Comparison of ENCODE assay signal across 8 mouse cellular contexts in the genomic region with DNA sequence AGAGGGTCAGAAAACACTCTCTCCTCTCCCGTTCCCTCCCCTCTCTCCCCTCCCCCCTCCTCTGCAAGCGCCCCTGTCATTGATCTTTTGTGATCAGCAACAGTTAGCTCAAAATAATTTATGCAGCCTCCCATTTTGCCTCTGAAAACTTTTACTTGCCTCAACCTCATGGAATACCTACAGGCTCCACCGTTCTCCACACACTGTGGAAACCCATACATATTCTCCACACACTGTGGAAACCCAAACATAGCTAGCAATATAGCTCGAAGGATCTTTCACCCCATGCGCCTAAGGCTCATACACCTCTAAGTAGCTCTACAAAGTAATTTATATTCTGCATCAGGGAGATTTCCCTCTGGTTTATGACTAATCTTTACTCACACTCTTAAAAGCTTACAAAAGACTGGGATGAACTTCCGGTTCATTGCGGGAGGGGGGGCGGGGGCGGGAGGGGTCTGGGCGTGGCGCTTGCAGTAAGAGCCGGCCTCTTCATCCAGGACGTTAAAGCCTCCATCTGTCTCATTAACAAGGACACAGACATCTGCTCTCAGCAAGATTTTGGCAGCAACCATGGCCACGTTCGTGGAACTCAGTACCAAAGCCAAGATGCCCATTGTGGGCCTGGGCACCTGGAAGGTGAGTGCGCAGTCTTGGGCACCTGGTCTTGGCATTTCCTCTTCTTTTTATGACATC. TPM values are rescaled to one million over a fixed set of nuclear protein-coding genes. Genes with fewer than 3 reads are reported as not detected.
A peak's percentile ranks its signal among the peaks of the same experiment; 100 is the strongest.
DNase-seq lines count a peak whose midpoint lies in the region; ATAC-seq and TF ChIP-seq lines count a peak whose summit lies in the region.

Akr1b8 (plus strand) TSS at position 462 of the 696 bp plus-strand sequence.

- no peak for TF ChIP-seq CTCF in heart, adult 2 months (IDR thresholded peaks at IDR 0.05)

- peak within 1 kb of the TSS; percentile 23; the same call in 1 of the 2 replicates for H3K4me3 ChIP-seq in heart, adult 2 months
- peak within 1 kb of the TSS; percentile 48 for H3K4me3 ChIP-seq in forebrain, embryonic 10.5 days
- H3K4me3 ChIP-seq in intestine, embryonic 15.5 days (replicated peaks): 0 out of 2 replicates have a peak within 1 kb of the TSS, but pooled peaks have one; percentile 6
- peak within 1 kb of the TSS; percentile 12; the same call in 1 of the 2 replicates for H3K4me3 ChIP-seq in midbrain, embryonic 16.5 days (ENCODE audit: low read depth, low read length)

- H3K4me1 ChIP-seq in heart, adult 2 months (ENCODE audit: control insufficient read depth, insufficient read depth, low read length): no peaks in the 10 kb centered on the region
- H3K4me1 ChIP-seq in forebrain, embryonic 10.5 days: peaks cover 16% of the 10 kb centered on the region
- peaks cover 10% of the 10 kb centered on the region for H3K4me1 ChIP-seq in intestine, embryonic 15.5 days (replicated peaks)
- peaks cover 4% of the 10 kb centered on the region; the same call in 1 of the 2 replicates for H3K4me1 ChIP-seq in midbrain, embryonic 16.5 days (ENCODE audit: control insufficient read depth, insufficient read depth, low read length)

- intact Hi-C loops in heart, adult 2 months (cut with DNase I): no loop called here
- intact Hi-C loops in heart, postnatal 25 days (cut with DNase I): no loop called here

- H3K79me2 ChIP-seq in heart, adult 2 months (replicated peaks; ENCODE audit: control insufficient read depth, insufficient read depth, low read length): no peaks in the 10 kb centered on the region

- no peak for TF ChIP-seq POLR2A in heart, adult 2 months (IDR thresholded peaks at IDR 0.05; ENCODE audit: insufficient read depth, low read depth, low read length)

- peak within 1 kb of the TSS; percentile 39 for H3K9ac ChIP-seq in heart, adult 2 months (ENCODE audit: low read depth, low read length)
- no peak within 1 kb of the TSS for H3K9ac ChIP-seq in intestine, embryonic 15.5 days
- H3K9ac ChIP-seq in midbrain, embryonic 16.5 days (ENCODE audit: low read depth, low read length): no peak within 1 kb of the TSS

- no peaks in the 10 kb centered on the region for H3K27me3 ChIP-seq in heart, adult 2 months (ENCODE audit: control insufficient read depth, insufficient read depth, low read length)
- no peaks in the 10 kb centered on the region for H3K27me3 ChIP-seq in forebrain, embryonic 10.5 days (ENCODE audit: poor library complexity, severe bottlenecking)
- H3K27me3 ChIP-seq in intestine, embryonic 15.5 days (replicated peaks): no peaks in the 10 kb centered on the region
- H3K27me3 ChIP-seq in midbrain, embryonic 16.5 days (ENCODE audit: control insufficient read depth, insufficient read depth, low read depth, low read length): no peaks in the 10 kb centered on the region

- WGBS in heart, adult 2 months: 16% methylated on average over 16 of the region's 16 CpGs
- 20% methylated on average over 16 of the region's 16 CpGs for WGBS in forebrain, embryonic 10.5 days
- WGBS in intestine, embryonic 15.5 days: 16% methylated on average over 16 of the region's 16 CpGs
- 12% methylated on average over 16 of the region's 16 CpGs for WGBS in midbrain, embryonic 16.5 days

- peak; percentile 52 for ATAC-seq in intestine, embryonic 15.5 days
- ATAC-seq in midbrain, embryonic 16.5 days: no peak
- no peak for ATAC-seq in granulocyte monocyte progenitor cell, adult 5-6 weeks (replicated peaks; ENCODE audit: poor library complexity, severe bottlenecking)

- no peaks in the 10 kb centered on the region for H3K36me3 ChIP-seq in heart, adult 2 months (ENCODE audit: control insufficient read depth, insufficient read depth, low read length)
- no peaks in the 10 kb centered on the region for H3K36me3 ChIP-seq in forebrain, embryonic 10.5 days (replicated peaks)
- H3K36me3 ChIP-seq in intestine, embryonic 15.5 days: no peaks in the 10 kb centered on the region
- no peaks in the 10 kb centered on the region for H3K36me3 ChIP-seq in midbrain, embryonic 16.5 days (ENCODE audit: control insufficient read depth, insufficient read depth, low read length)

- TF ChIP-seq EP300 in heart, adult 2 months (IDR thresholded peaks at IDR 0.05; ENCODE audit: insufficient read depth, low read depth, low read length): no peak

- peak within 1 kb of the TSS; percentile 49 for H3K4me2 ChIP-seq in intestine, embryonic 15.5 days (replicated peaks)
- H3K4me2 ChIP-seq in midbrain, embryonic 16.5 days (ENCODE audit: low read length): peak within 1 kb of the TSS; percentile 42

- H3K27ac ChIP-seq in heart, adult 2 months: peak within 1 kb of the TSS; percentile 23
- peak within 1 kb of the TSS; percentile 78 for H3K27ac ChIP-seq in forebrain, embryonic 10.5 days
- no peak within 1 kb of the TSS; the same call in 1 of the 2 replicates for H3K27ac ChIP-seq in intestine, embryonic 15.5 days
- H3K27ac ChIP-seq in midbrain, embryonic 16.5 days (ENCODE audit: low read length): no peak within 1 kb of the TSS

- H3K9me3 ChIP-seq in forebrain, embryonic 10.5 days: no peaks in the 10 kb centered on the region
- no peaks in the 10 kb centered on the region for H3K9me3 ChIP-seq in intestine, embryonic 15.5 days
- no peaks in the 10 kb centered on the region for H3K9me3 ChIP-seq in midbrain, embryonic 16.5 days (replicated peaks; ENCODE audit: control insufficient read depth, low read length, poor library complexity, severe bottlenecking)

- peak; percentile 22 to 25 for DNase-seq in heart, adult 2 months
- DNase-seq in heart, postnatal 25 days (ENCODE audit: low spot score): no peak
- DNase-seq in adrenal gland, postnatal 4 days (ENCODE audit: low spot score in 2 of 2): no peak
- peak; percentile 34 for DNase-seq in forebrain, embryonic 10.5 days (ENCODE audit: extremely low spot score, low spot score)
- no peak for DNase-seq in T-cell, adult 2 months (ENCODE audit: low spot score)

RNA-seq across cellular contexts. Expression of gene Akr1b8, which starts in this region (rescaled TPM):
- 1 to 10 TPM; 3.3 to 3.5 TPM for total RNA-seq in heart, adult 2 months (2021)
- 4.2 and 4.8 TPM in 2 replicates for polyA plus RNA-seq in heart, adult 2 months (2012; rRNA removed)
- total RNA-seq in heart, postnatal 25 days (2021): 1 to 10 TPM; 3.7 to 3.9 TPM
- 10 to 100 TPM; 73.3 to 75.5 TPM for total RNA-seq in adrenal gland, postnatal 4 days (2021)
- polyA plus RNA-seq in forebrain, embryonic 10.5 days (2016; fragmentation: Nextera tagmentation; extraction: Ambion mirVana): 12.8 and 14.2 TPM in 2 replicates
- polyA plus RNA-seq in intestine, embryonic 15.5 days (2015; fragmentation: Nextera tagmentation; extraction: Ambion mirVana): 4.8 and 5.5 TPM in 2 replicates
- 2.7 and 3.1 TPM in 2 replicates for polyA plus RNA-seq in midbrain, embryonic 16.5 days (2015; fragmentation: Nextera tagmentation; extraction: Ambion mirVana)
- total RNA-seq in granulocyte monocyte progenitor cell, adult 5-6 weeks (2014; fragmentation: Nextera tagmentation): not detected in 2 replicates
- not detected in 2 replicates for total RNA-seq in granulocyte monocyte progenitor cell, adult 5-6 weeks (2017)

Comparison
In these comparisons a context has a peak if more than half of its experiments do, and no peak if none do; other contexts are left out.
1. RNA of gene Akr1b8 (total RNA-seq): 73.3 to 75.5 TPM in adrenal gland, postnatal 4 days; 3.7 to 3.9 TPM in heart, postnatal 25 days, 3.3 to 3.5 TPM in heart, adult 2 months and not detected in granulocyte monocyte progenitor cell, adult 5-6 weeks; every median in the first group is over 10 times any median in the second.
2. DNase-seq: peak in heart, adult 2 months (2 of 2) and forebrain, embryonic 10.5 days (single experiment); none in heart, postnatal 25 days (single experiment), adrenal gland, postnatal 4 days (0 of 2) and T-cell, adult 2 months (single experiment).
3. H3K27ac ChIP-seq: peak in heart, adult 2 months (single experiment) and forebrain, embryonic 10.5 days (single experiment); none in intestine, embryonic 15.5 days (single experiment) and midbrain, embryonic 16.5 days (single experiment).
4. Peak in every context shown above with its lines, with median percentiles within 50 percentile points of each other: H3K4me3 ChIP-seq.